Mouse (Mus musculus): ENCODE data around the gene Txndc9. TPM values are rescaled to one million over a fixed set of nuclear protein-coding genes. Genes with fewer than 3 reads are reported as not detected.

Gene Txndc9
- 75.3 and 88.8 TPM in 2 replicates for polyA plus RNA-seq (2021; fragmentation: Nextera tagmentation)
- long read RNA-seq, experiment 1, transcript Txndc9-201 (5 exons, 3,381 nt), result major isoform, 79 of 117 reads
- long read RNA-seq, experiment 1, transcript Txndc9-207 (5 exons, 1,444 nt), result minor isoform, 14 of 117 reads
- long read RNA-seq, experiment 1, transcript Txndc9-208 (5 exons, 1,699 nt), result minor isoform, 12 of 117 reads
- long read RNA-seq, experiment 1, partial matches to known transcripts, result 5 of 117 reads
- long read RNA-seq, experiment 1, other reads (novel, unspliced or antisense), result 6 of 117 reads
- long read RNA-seq, experiment 2, transcript Txndc9-207 (5 exons, 1,444 nt), result minor isoform, 14 of 145 reads
- long read RNA-seq, experiment 2, transcript Txndc9-206 (4 exons, 2,605 nt), result minor isoform, 6 of 145 reads
- long read RNA-seq, experiment 2, transcript Txndc9-208 (5 exons, 1,699 nt), result minor isoform, 18 of 145 reads
- long read RNA-seq, experiment 2, transcript Txndc9-201 (5 exons, 3,381 nt), result major isoform, 92 of 145 reads
- long read RNA-seq, experiment 2, partial matches to known transcripts, result 3 of 145 reads
- long read RNA-seq, experiment 2, other reads (novel, unspliced or antisense), result 8 of 145 reads

GRCm38 (mm10) chr1:37997867-37998266 is at the start of gene Txndc9, which contains the start of gene Eif5b:
Gene Txndc9 (minus strand): TSS chr1:37997893.
Gene Eif5b (plus strand): TSS chr1:37998010.

GRCm38 (mm10) chr1:37957659-37958058 is 40.0 kb downstream of the Txndc9 start, which contains the start of gene Lyg1:
Gene Lyg1 (minus strand): TSS chr1:37957759.

Other genes starting within 250 kb of the Txndc9 start
- gene Tsga10, start 131.5 kb downstream of the Txndc9 start, polyA plus RNA-seq (2021; fragmentation: Nextera tagmentation), result 4.3 and 5.7 TPM in 2 replicates
- 5.6 and 6.1 TPM in 2 replicates for gene Lipt1, start 126.2 kb downstream of the Txndc9 start, polyA plus RNA-seq (2021; fragmentation: Nextera tagmentation)
- gene Mitd1, start 107.5 kb downstream of the Txndc9 start, polyA plus RNA-seq (2021; fragmentation: Nextera tagmentation), result 8.1 and 10.9 TPM in 2 replicates
- 293 and 313 TPM in 2 replicates for gene Mrpl30, start 107.4 kb downstream of the Txndc9 start, polyA plus RNA-seq (2021; fragmentation: Nextera tagmentation)
- gene Lyg2, start 81.4 kb downstream of the Txndc9 start, polyA plus RNA-seq (2021; fragmentation: Nextera tagmentation), result 0.30 and 0.41 TPM in 2 replicates
- gene Lyg1, start 40.1 kb downstream of the Txndc9 start, polyA plus RNA-seq (2021; fragmentation: Nextera tagmentation), result not detected in 2 replicates
- gene Eif5b, start 117 bp upstream of the Txndc9 start, polyA plus RNA-seq (2021; fragmentation: Nextera tagmentation), result 17.8 and 19.8 TPM in 2 replicates
- gene Rev1, start 131.9 kb upstream of the Txndc9 start, polyA plus RNA-seq (2021; fragmentation: Nextera tagmentation), result 6.4 and 6.6 TPM in 2 replicates

Data from layer of hippocampus, adult 6 months (tissue).